Mouse (Mus musculus): ENCODE data around the gene Snrpc.

GRCm38 (mm10) chr17:27825984-27826905, 11.7 kb upstream of the Snrpc start:
- TF ChIP-seq CTCF (IDR thresholded peaks at IDR 0.05; ENCODE audit: low read depth) (peak; percentile 14; the same call in 1 of the 2 replicates), EP300 (IDR thresholded peaks at IDR 0.05; ENCODE audit: low read depth) (no peak)
